Mouse (Mus musculus) layer of hippocampus, adult 2 months (tissue): ENCODE data around the gene Rfxap. TPM values are rescaled to one million over a fixed set of nuclear protein-coding genes. Genes with fewer than 3 reads are reported as not detected.

Experiments used
- DNase-seq, 2 experiments: peaks; one replicate each; pipeline ENCODE4 v3.0.0; 2022; ENCODE audit warnings: low spot score in 2 of 2
- H3K27ac ChIP-seq: fragments of 200-600 bp; 2 replicates; pipeline ENCODE4 v1.8.1; 2022
- H3K4me3 ChIP-seq: fragments of 200-600 bp; 2 replicates; pipeline ENCODE4 v1.8.1; 2022; ENCODE audit warnings: mild to moderate bottlenecking
- CTCF ChIP-seq: fragments of 200-600 bp; conservative IDR thresholded peaks from 2 replicates; pipeline ENCODE4 v1.8.1; 2022; ENCODE audit warnings: antibody characterized with exemption, mild to moderate bottlenecking, moderate library complexity
- total RNA-seq, 2 experiments: library from RNA; stranded (reverse); gene quantifications; 2 replicates each; pipeline ENCODE4 v1.2.3; 2021

Gene Rfxap
- total RNA-seq, 2 experiments from 2014 or later: 46.7 to 55.1 TPM

DNA sequence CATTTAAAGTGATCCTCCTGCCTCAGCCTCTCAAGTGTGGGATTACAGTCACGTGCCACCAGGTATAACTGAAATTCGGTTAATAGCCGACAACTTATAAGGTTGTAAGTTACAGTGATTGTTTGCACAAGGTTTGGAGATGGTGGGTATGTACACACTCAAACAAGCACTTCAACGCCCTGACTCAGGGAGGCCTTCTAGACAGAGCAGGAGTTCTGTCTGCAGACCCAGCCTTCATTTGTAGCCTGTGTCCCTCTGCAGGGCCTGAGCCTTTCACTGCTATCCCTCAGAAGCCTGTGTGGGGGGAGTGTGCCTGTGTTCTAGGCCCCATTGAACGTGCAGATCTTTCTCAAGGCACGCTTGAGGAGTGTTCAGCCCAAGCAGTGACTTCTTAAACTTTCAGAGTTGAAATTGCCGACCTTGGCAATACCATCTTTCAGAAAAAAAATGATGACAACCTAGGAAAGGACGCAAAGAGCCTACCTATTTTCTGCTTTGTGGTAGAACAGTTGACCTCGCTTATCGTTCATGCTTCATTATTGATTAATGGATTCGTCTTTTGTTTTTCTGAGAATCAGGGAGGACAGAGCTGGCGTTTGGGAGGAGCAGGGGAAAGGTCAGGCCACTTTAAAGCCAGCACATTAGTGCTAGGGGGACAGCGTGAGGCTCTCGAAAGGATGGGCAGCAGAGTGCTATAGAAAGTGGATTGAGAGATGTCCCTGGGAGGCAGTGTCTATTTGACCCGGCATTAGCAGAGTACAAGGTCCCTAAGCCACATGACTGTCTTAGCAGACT is 47.1 kb downstream of the Rfxap start:
- no peak for TF ChIP-seq CTCF
- H3K4me3 ChIP-seq: no peak overlapping the region
- H3K27ac ChIP-seq: no peak overlapping the region
- DNase-seq: no peak

DNA sequence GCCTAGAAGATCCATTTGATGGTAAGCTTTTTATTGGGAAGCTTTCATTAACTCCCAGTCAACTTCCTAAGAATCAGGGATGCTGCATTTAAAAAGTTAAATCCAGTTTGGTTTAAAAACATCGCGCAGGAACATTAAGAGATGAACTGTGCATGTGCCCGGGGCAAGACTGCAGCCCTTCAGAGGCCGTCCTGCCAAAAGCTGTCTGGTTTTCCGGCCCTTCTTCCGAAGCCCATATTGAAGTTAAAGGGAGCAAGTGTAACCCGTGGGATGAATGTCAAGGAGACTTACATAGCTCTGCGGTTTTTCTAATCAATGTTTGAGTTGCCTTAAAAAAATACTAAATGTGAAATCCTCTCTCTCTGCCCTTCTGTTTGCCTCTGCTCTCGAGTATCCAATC is 48.4 kb downstream of the Rfxap start:
- Histone ChIP-seq H3K4me3 (no peak overlapping the region), H3K27ac (no peak overlapping the region)

GRCm38 (mm10) chr3:54757446-54757845 is 50.1 kb downstream of the Rfxap start:
- Histone ChIP-seq H3K4me3 (no peak overlapping the region), H3K27ac (no peak overlapping the region)
- DNase-seq: no peak
- no peak for TF ChIP-seq CTCF

More for the DNA sequence above, 48.4 kb downstream of the Rfxap start:
- no peak for DNase-seq
- TF ChIP-seq CTCF: no peak

- peak; percentile 34 for TF ChIP-seq CTCF
- Histone ChIP-seq H3K4me3 (peak overlapping the region; percentile 79), H3K27ac (peak overlapping the region; percentile 91)
- DNase-seq: peak; percentile 37 to 47
Measured at GRCm38 (mm10) chr3:54756058-54756457, 51.5 kb downstream of the Rfxap start.

DNA sequence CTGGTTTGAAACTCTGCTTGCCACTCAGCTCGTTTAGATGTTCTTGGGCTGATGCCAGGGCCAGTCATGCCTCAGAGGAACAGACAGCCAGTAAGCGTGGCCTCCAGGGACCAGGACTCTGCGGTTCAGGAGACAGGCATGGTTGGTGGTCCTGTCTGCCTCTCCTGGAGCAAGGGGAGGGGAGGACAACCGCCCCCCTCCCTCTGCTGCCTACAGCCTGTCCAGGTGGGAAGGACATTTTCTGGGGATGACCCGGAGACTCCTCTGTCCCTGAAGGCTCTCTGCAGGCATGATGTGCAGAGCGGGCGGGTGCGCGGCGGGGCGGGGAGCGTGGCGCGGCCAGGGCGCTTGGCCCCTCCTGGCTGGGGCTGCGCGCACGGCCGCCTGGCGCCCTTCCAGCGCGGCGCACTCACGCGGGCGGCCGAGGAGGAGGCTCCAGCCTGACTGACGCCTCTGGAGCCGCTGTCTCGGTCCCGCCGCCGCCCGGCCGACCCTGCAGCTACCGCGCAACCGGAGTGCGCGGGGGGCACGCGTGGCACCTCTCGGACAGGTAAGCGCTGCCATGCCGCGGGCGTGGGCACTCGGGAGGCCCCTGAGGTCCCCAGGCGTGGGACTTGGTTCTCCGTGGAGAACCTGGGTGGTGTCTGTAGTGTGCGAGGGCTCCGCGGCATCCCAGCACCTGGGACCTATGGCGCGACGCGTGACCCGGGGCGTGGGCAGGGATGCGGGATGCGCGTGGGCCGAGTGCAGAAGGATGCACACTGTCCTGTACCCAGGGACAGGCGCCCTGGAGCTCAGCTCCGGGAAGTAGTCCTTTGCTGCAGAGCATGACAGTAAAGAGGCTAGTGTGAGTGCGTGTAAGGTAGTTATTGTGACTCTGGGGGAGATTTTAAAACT is 52.2 kb downstream of the Rfxap start, which contains the start of gene Smad9:
TSS of gene Smad9 (plus strand) at position 438 of the 897 bp plus-strand sequence.
- no peak for TF ChIP-seq CTCF
- H3K27ac ChIP-seq: peak within 1 kb of the TSS; percentile 91
- H3K4me3 ChIP-seq: peak within 1 kb of the TSS; percentile 79
- peak; percentile 39 for DNase-seq

GRCm38 (mm10) chr3:54753411-54753810 is 54.2 kb downstream of the Rfxap start:
- Histone ChIP-seq H3K4me3 (no peak overlapping the region), H3K27ac (no peak overlapping the region)
- no peak for TF ChIP-seq CTCF
- DNase-seq: no peak

Other genes with a start within 250 kb of the Rfxap start
- gene Supt20, start 115.0 kb downstream of the Rfxap start, total RNA-seq: 10 to 100 TPM; 52.3 to 53.3 TPM
- gene Gm21958, start 93.4 kb downstream of the Rfxap start, total RNA-seq: not detected
- 10 to 100 TPM; 30.4 to 41.4 TPM for gene Exosc8, start 72.4 kb downstream of the Rfxap start, total RNA-seq
- gene Alg5, start 72.3 kb downstream of the Rfxap start, total RNA-seq: 10 to 100 TPM; 21.1 to 22.8 TPM
- gene Smad9, start 52.2 kb downstream of the Rfxap start, total RNA-seq: 1 to 10 TPM; 7.1 to 7.6 TPM
- 10 to 100 TPM; 83.1 to 83.2 TPM for gene Sertm1, start 108.1 kb upstream of the Rfxap start, total RNA-seq
- 1 to 10 TPM; 2.4 to 2.5 TPM for gene Ccna1, start 247.7 kb upstream of the Rfxap start, total RNA-seq